Comparison of ENCODE assay signal across 15 mouse cellular contexts in the genomic region with DNA sequence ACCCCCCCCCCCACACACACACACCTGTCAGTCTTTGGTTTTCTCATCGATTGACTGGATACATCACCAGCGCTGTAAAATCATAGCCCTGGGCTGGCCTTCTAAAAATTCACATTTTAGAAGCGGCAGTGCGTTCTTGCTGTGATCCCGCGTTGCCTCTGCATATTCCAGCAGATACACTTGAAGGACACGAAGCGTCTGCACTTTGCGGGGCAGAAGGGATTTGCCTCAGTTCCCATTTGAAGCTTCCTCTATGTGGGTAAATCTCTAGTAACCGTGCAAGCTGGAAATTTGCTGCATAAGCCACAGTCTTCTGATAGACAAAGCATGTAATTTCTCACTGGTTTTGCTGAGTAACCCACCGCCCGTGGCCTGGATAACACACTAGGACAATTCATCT.
"Had no signal": no experiment of that assay in that cellular context is flagged by ENCODE, and none has a peak within 500 bp of the region (broad histone marks: within the 10 kb centered on the region; RNA-seq: fewer than 3 reads in every experiment).

No protein-coding gene starts in this region.

- H3K4me3 ChIP-seq: intestine, embryonic 15.5 days; layer of hippocampus, adult 2 months; left cerebral cortex, adult 2 months; liver, embryonic 13.5 days; myocyte had no signal

- H3K27ac ChIP-seq: intestine, embryonic 15.5 days; layer of hippocampus, adult 2 months; left cerebral cortex, adult 2 months; liver, embryonic 13.5 days had no signal

- H3K27me3 ChIP-seq: intestine, embryonic 15.5 days; liver, embryonic 13.5 days had no signal

- DNase-seq: kidney, adult 18-20 months; kidney, adult 9 months; kidney, postnatal 14 days; layer of hippocampus, postnatal 36 days; liver, embryonic 13.5 days; lung, adult 2 months; lung, postnatal 14 days; lung, postnatal 4 days; retina, postnatal 1 day; thymus, adult 18-20 months; thymus, postnatal 36 days had no signal

- H3K9me3 ChIP-seq: intestine, embryonic 15.5 days; liver, embryonic 13.5 days had no signal

- H3K4me2 ChIP-seq: intestine, embryonic 15.5 days; liver, embryonic 13.5 days had no signal

- H3K36me3 ChIP-seq: intestine, embryonic 15.5 days; liver, embryonic 13.5 days had no signal

- H3K9ac ChIP-seq: intestine, embryonic 15.5 days; liver, embryonic 13.5 days had no signal

- ATAC-seq: intestine, embryonic 15.5 days had no signal
